Mouse (Mus musculus): Measurements from ENCODE around the gene Yjefn3. TPM values are rescaled to one million over a fixed set of nuclear protein-coding genes. Genes with fewer than 3 reads are reported as not detected.
"Not testable (repeated sequence)": the region's sequence is repeated elsewhere in the genome, so short reads cannot be mapped to it uniquely, and the experiment has no call there.

Gene Yjefn3
- total RNA-seq (2015; ENCODE audit: low replicate concordance), result not detected in 2 replicates
- not detected in 2 replicates for total RNA-seq (2017; ENCODE audit: low replicate concordance)

DNA sequence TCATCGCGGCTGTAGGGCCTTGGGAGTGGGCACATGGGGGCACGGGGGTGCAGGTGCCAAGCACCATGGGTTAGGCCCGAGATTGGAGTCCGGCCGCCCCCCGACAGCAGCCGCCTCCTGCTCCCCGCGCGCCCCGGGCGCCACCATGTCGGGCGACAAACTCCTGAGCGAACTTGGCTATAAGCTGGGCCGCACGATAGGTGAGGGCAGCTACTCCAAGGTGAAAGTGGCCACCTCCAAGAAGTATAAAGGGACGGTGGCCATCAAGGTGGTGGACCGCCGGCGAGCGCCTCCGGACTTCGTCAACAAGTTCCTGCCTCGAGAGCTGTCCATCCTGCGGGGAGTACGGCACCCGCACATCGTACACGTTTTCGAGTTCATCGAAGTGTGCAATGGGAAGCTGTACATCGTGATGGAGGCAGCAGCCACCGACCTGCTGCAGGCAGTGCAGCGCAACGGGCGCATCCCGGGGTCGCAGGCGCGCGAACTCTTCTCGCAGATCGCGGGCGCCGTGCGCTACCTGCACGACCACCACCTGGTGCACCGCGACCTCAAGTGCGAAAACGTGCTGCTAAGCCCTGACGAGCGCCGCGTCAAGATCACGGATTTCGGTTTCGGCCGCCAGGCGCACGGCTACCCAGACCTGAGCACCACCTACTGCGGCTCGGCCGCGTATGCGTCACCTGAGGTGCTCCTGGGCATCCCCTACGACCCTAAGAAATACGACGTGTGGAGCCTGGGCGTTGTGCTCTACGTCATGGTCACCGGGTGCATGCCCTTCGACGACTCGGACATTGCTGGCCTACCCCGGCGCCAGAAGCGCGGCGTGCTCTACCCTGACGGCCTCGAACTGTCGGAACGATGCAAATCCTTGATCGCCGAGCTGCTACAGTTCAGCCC lies at the start of gene Yjefn3, which contains the start of the genes Tssk6 and Ndufa13:
Yjefn3 (minus strand) TSS at position 550 of the 900 bp plus-strand sequence.
Tssk6 (plus strand) TSS at position 22 of the 900 bp plus-strand sequence.
Ndufa13 (minus strand) TSS at position 396 of the 900 bp plus-strand sequence.
- peak; percentile 7; the same call in 1 of the 2 replicates for ATAC-seq (replicated peaks; ENCODE audit: low FRiP score, poor library complexity, severe bottlenecking)

DNA sequence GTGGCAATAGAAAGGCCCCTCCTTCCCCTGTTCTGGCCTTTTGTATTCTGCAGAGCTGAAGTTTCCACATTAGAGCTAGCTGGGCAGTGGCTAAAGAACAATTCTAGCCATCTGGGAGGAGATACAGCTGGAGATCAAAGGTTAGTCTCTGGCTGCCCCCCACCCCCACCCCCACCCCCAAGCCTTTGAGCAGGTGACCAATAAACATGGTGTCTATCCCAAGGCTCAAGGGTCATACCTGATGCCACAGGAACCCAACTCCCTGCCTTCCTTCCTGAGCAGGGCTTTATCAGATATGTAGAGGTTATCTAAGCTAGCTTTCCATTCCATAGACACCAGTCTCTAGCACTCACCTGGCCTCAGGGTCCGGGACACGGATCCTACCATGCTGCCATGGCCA lies 47.8 kb upstream of the Yjefn3 start:
- ATAC-seq (replicated peaks; ENCODE audit: low FRiP score, poor library complexity, severe bottlenecking), result no peak

DNA sequence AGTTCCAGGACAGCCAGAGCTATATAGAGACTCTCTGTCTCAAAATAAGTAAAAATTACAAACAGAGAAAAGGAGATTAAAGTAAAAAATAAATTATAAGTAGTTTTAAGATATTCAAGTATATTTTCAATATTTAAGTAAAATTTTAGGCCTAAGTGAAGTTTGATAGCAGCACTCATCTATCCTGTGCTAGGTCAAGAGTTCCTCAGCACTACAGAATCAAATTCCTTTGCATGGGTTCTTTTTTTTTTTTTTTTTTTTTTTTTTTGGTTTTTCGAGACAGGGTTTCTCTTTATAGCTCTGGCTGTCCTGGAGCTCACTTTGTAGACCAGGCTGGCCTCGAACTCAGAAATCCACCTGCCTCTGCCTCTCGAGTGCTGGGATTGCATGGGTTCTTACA lies 40.0 kb upstream of the Yjefn3 start:
- ATAC-seq (replicated peaks; ENCODE audit: low FRiP score, poor library complexity, severe bottlenecking), result not testable (repeated sequence)

DNA sequence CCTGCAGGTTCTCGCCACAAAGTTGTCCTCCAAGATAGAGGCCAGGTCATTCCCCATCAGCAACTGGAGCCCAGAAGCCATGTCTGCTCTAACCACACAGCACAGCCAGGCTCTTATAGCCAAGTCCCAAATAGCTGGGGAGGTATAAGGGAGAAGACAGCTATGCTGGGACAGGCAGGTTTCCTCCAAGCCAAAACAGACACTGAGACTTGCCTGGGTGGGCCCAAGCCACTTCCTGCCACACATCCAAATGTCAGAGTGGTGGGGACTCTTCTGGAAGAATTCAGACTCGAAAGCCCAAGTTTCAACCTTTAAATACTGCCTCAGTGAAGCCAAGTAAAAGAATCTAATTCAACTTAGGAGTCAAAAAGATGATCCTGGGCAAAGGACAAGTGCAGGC lies 37.9 kb upstream of the Yjefn3 start:
- no peak for ATAC-seq (replicated peaks; ENCODE audit: low FRiP score, poor library complexity, severe bottlenecking)

DNA sequence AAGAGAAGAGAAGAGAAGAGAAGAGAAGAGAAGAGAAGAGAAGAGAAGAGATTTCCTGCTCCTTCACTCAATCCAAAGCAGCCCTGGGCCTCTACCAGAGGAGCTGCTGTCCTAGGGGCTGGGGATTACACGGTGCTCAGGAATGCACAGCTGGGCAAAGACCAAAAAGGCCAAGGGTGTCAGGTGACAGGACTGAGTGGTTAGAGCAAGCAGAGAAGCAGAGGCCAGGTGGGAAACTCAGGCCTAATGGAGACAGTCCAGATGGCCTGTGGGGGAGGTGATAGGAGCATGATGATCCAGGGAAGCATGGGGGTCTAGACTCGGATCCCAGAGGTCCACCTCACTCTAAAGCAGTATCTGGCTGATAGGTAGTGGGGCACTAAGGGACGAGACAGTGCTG lies 37.1 kb upstream of the Yjefn3 start:
- ATAC-seq (replicated peaks; ENCODE audit: low FRiP score, poor library complexity, severe bottlenecking), result no peak

DNA sequence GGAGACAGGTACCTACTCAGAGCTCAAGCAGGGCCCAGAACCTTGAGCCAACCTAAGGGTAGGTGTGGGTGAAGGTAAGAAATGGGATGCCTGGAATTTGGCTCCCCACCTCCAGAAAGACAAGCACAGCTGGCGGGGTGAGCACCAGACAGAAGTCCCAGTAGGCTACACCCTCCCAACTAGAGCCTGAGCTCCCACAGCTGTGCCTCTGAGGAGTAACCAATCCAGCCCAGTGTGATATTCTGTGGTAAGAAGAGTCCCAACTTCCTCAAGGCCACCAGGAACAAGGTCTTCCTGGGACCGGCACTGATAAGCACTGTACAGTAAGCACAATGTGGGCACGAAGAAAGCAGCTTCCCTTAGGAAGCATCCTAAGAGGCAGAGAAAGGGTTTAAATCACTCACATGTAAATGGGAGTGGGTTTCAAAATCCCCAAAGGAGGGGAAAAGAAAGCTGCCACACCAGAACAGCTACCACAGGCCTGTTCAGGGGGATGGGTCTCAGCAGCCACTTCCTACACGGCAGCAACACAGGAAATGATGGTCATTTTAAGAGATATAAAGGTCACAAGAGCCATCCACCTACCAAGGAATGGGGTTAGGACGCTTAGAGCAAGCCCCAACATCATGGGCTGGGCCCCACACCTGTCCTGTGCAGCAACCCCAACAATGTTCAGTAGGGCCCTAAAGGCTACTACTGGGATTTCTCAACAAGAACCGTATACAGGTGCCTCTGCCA lies 35.9 kb upstream of the Yjefn3 start:
- ATAC-seq (replicated peaks; ENCODE audit: low FRiP score, poor library complexity, severe bottlenecking), result 0 out of 2 replicates have a peak, but pooled peaks have one; percentile 11

DNA sequence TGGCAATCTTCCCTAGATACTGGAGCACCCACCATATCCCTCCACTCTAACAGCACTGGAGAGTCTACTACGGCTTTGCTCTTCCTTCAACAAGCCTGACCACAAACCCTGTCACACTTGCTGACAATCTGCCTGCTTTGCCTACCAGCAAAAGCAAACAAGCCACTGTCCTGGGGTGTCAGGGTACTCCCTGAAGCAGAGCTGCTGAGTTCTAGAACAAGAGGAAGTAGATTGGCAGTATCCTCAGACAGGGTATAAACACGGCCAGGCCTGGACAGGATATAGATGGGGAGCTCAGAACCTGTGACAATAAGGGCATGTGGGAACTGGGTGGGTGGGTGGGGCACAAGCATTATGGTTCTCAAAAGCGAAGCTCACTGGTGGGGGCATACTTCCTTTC lies 35.0 kb upstream of the Yjefn3 start:
- no peak for ATAC-seq (replicated peaks; ENCODE audit: low FRiP score, poor library complexity, severe bottlenecking)

DNA sequence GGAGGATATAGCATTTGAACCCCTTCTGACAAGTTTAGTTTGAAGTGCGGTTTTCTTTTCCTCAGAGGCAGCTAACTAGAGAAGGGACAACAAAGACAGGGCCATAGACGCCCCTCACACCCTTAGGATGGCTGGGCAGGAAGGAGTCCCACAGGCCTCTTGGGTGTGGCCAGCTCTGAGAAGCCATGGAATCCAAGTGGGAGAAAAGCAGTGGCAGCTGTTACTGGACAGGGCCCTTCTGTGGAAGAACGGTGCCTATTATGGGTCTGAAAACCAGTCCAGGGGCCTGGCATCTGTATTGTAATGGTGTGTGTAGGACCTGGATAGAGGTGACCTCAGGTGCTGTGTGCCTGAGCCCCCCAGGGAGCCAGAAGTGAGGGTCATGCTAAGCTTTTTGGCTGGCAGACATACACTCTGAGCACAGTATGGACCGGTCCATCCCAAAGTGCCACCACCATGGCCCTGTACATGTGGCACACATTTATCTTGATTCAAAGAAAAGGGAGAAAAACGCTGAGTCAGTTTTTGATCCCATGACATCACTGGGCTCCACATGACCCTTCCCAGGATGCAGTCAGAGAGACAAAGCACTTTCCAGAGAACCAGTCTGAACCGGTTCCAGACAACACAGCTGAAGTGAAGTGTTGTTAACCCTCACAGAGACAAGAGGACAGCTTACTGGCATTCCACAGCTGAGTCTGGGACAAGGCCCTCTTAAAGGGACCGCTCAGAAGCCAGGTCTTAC lies 33.7 kb upstream of the Yjefn3 start:
- no peak for ATAC-seq (replicated peaks; ENCODE audit: low FRiP score, poor library complexity, severe bottlenecking)

DNA sequence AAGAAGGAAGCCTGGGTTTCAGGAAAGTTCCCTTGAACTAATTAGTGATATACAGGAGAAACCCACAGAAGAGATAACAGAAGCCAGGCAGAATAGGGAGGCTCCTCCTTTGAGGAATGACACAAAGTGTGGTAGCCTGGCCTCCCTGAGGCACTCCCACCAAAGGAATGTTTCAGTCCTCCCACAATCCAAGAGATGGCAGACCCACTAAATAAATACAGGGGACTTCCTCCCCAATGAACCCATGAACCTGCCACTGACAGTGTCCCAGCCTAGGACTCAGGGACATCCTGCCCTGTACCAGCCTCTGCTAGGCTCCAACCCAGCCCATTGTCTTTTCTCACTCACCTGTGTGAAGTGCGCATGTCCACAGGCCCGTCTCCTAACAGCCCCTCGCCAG lies 32.9 kb upstream of the Yjefn3 start:
- ATAC-seq (replicated peaks; ENCODE audit: low FRiP score, poor library complexity, severe bottlenecking), result no peak

DNA sequence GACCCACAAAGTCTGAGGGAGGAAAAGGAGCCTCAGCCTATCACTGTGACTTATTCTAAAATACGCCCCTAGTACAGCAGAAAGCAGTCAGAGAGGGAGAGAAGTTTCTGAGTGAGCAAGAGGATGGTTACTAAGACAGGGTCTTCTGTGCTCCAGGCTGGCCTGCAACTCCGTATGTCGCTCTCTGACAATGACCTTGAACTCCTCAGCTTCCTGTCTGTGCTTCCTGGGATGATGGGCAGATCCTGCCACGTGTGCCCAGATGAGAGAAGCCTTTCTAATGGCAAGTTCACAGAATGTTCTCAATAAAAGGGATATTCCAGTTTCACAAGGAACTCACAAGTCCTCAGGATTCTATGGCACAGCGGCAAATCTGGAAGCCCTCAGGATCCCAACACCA lies 32.1 kb upstream of the Yjefn3 start:
- ATAC-seq (replicated peaks; ENCODE audit: low FRiP score, poor library complexity, severe bottlenecking), result no peak

DNA sequence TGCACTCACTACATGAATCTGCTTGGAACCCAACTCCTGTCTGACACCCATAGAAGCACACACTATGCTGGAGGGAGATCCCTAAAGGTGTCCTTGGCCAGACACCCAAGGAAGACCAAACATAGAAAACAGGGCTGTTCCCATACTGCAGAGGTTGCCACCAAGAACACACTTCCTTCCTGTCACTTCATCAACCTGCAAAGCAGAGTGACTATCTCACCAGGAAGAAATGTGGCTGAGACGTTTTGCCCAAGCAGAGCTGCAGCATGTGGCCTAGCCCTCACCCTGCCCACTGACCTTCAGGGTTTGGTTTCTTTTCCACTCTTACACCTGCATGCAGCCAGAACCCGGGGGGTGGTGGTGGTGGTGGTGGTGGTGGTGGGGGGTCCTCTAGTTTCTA lies 31.3 kb upstream of the Yjefn3 start:
- no peak for ATAC-seq (replicated peaks; ENCODE audit: low FRiP score, poor library complexity, severe bottlenecking)

DNA sequence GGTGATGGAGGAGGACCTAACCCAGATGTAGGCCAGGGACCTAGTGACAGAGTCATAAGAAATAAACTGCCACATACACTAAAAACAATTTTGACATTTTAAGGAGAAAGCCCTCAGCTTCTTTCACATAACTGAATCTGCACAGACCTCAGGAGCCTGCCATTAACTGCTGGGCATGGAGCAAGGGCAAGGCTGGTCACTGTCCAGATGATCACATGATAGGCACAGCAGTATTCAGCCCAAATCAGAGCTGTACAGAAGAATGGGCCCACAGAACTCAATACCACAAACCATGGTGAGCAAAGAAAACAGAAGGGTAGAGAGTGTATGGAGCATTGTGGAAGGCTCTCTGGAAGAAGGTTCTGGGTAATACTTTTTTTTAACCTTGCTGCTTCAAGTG lies 24.4 kb upstream of the Yjefn3 start:
- ATAC-seq (replicated peaks; ENCODE audit: low FRiP score, poor library complexity, severe bottlenecking), result no peak

DNA sequence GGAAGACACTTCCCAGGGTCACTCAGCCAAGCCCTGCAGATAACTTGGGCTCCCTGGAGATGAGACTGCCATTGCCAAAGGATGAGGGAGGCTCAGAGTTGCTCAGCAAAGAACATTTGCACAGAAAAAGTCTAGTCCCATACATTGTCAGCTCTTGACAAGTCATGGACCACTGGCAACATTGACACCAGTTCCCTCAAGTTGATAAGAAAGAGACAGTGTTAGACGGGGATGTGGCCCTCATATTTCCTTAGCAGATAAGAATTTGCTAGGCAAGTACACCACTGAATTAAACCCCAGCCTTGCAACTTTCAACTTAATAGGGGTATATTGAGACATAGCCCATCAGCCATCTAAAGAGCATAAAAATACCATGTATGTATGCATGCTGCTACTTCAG lies 21.5 kb upstream of the Yjefn3 start:
- ATAC-seq (replicated peaks; ENCODE audit: low FRiP score, poor library complexity, severe bottlenecking), result peak; percentile 31; the same call in 1 of the 2 replicates

DNA sequence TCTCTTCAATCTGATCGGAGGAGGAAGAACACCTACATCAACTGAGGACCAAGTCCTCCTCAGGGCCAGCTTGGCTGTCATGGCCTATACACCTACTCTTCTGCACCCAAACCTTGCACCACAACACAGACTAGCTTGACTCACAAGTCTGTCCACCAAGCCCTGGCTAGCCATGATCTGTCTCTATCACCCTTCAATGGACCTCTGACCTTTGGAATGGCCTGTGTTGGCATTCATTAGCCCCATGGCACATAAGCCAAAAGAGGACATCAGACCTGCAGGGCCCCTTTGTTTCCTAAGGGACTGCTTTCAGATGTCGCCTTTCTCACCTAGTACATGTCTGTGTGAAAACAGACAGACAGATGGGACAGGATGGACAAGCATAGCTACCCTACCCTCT lies 18.6 kb upstream of the Yjefn3 start:
- no peak for ATAC-seq (replicated peaks; ENCODE audit: low FRiP score, poor library complexity, severe bottlenecking)

DNA sequence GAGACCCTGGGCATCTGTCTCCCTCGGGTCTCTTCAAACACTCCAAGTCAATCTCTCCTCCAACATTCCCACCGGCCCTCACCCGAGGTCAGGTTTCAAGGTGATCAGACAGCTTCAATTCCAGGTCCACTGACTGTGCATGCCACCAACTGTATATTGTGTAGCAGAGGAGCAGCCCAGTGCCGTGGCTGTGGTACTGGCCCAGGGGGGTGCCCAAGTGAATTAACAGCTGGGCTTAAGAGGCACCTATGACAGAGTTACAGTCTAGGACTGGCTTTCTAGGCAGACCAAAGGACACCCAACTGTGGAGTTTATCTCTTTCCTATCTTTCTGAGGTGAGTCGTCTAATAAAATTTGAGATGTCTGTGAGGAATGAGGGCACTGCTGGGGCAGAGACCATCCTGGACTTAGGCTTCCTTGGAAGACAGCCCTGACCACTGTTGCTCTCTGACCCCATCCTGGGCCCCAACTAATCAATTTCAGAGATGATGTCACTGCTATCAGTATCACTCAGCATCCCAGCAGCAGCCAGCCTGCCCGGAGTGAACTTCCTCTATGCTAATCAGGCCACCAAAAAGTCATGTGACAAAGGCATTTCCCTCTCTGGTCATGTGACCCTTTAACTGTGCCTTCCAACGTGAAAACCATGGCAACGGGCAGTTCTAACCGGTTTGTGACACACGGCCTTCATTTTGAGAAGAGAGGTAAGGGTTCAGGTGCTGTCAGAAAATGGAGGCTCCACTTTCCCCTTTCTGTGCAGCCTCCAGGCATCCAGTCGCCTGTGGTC lies 17.6 kb upstream of the Yjefn3 start:
- ATAC-seq (replicated peaks; ENCODE audit: low FRiP score, poor library complexity, severe bottlenecking), result peak; percentile 69

DNA sequence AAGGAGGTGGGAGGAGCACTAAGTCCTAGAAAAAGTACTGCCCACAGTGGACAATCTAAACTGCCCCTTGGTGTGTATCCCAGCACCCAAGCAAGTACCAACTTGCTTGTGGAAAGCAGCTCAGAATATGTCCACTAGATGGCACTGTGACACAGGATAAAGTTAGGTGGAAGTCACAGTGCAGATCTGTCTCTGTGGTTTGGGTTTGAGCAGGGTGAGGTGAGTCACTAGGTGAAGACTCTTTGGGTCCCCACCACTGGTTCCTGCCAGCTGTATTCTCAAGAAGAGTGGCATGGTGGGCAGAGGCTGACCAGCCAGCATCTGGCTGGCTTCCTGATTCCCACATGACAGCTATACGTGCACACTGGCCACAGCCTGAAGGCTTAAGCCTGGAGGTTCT lies 16.5 kb upstream of the Yjefn3 start:
- ATAC-seq (replicated peaks; ENCODE audit: low FRiP score, poor library complexity, severe bottlenecking), result peak; percentile 68

DNA sequence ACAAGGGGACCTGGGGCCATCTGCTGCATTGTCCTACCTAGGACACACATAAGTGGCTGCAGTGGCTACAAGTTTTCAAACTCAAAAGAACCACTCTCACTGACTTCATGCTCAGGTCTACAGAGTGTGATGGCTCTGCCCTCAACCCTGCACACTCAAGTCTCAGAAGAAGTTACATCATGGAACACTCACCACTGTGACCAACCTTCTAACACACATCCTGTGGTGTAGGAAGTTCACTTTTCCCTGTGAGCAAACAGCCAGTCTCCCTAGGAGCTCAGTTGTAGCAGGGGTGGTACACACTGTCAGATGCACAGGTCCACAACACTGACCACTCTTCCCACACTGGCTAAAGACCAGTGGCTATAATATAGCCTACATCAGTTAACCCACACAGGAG lies 16.0 kb upstream of the Yjefn3 start:
- ATAC-seq (replicated peaks; ENCODE audit: low FRiP score, poor library complexity, severe bottlenecking), result no peak

DNA sequence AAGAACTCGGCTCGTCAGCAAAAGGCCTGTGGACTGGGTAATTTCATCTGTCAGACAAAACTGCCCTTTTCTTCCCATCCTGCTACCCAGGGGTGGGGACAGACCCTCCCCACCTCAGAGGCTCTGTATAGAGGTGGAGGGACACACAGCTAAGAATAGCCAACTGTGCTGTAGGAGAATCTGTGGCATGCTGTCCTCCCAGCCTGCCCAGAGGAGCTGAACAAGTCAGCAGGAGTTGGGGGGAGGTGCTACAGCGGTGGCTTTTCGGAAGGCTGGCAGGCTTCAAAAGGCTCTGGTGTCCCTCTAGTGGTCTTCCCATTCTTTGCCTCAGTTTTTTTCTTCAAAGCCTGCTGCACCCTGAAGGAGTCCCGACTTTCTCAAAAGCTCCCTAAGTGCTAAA lies 13.2 kb upstream of the Yjefn3 start:
- no peak for ATAC-seq (replicated peaks; ENCODE audit: low FRiP score, poor library complexity, severe bottlenecking)

DNA sequence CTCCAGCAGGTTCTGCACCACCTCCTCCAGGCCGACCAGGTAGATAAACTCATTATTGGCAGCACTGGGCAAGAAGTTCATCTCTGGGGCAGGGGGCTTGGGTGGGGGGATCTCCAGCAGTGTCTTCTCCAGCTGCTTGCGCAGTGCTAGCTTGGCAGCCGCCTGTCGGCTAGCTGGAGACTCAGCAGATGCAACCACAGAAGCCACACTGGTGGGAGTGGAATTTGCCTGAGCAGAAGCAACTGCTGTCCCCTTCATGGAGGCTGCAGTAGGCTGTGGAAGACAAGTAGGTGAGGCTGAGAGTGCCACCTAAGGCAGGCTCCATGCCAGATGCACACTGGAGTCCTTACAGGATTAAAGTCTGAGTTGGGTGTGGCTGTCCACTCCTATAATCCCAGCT lies 12.0 kb upstream of the Yjefn3 start:
- ATAC-seq (replicated peaks; ENCODE audit: low FRiP score, poor library complexity, severe bottlenecking), result no peak
